Mouse (Mus musculus) stomach, postnatal 0 days (tissue): ENCODE measurements around the gene Hmga1b. TPM values are rescaled to one million over a fixed set of nuclear protein-coding genes. Genes with fewer than 3 reads are reported as not detected.

Experiments used
- ATAC-seq: fragments of 200-750 bp; cut with Nextera tagmentation; 2 replicates; pipeline ENCODE4 v1.8.0; 2017; ENCODE audit not compliant: low FRiP score, low TSS enrichment
- DNase-seq: peaks from one replicate; pipeline ENCODE4 v3.0.0-alpha.2; 2016; ENCODE audit warnings: low spot score
- H3K27ac ChIP-seq: fragments of 300-500 bp; sonication (generic); replicated peaks from 2 replicates; pipeline ENCODE4 v1.5.1; 2014; ENCODE audit warnings: mild to moderate bottlenecking, control low read depth
- H3K27me3 ChIP-seq: fragments of 300-500 bp; sonication (generic); 2 replicates; pipeline ENCODE4 v1.6.1; 2014; ENCODE audit warnings: low read length; ENCODE audit not compliant: control insufficient read depth, insufficient read depth
- H3K36me3 ChIP-seq: fragments of 300-500 bp; sonication (generic); 2 replicates; pipeline ENCODE4 v1.6.1; 2014; ENCODE audit warnings: low read length, mixed read lengths; ENCODE audit not compliant: control insufficient read depth, insufficient read depth
- H3K4me1 ChIP-seq: fragments of 300-500 bp; sonication (generic); replicated peaks from 2 replicates; pipeline ENCODE4 v1.6.1; 2014; ENCODE audit warnings: antibody characterized with exemption; ENCODE audit not compliant: control insufficient read depth, insufficient read depth
- H3K4me2 ChIP-seq: fragments of 300-500 bp; sonication (generic); replicated peaks from 2 replicates; pipeline ENCODE4 v1.6.1; 2014; ENCODE audit warnings: low read depth, mild to moderate bottlenecking, control low read depth, moderate library complexity
- H3K4me3 ChIP-seq: fragments of 300-500 bp; sonication (generic); 2 replicates; pipeline ENCODE4 v1.5.1; 2014; ENCODE audit warnings: low read depth, low read length, control low read depth
- H3K9ac ChIP-seq: fragments of 300-500 bp; sonication (generic); 2 replicates; pipeline ENCODE4 v1.6.1; 2014; ENCODE audit warnings: mild to moderate bottlenecking, low read length, control low read depth, mixed read lengths
- H3K9me3 ChIP-seq: fragments of 300-500 bp; sonication (generic); 2 replicates; pipeline ENCODE4 v1.6.1; 2016; ENCODE audit warnings: low read length; ENCODE audit not compliant: control insufficient read depth
- CTCF ChIP-seq: IDR thresholded peaks from 2 replicates; pipeline ENCODE4 v1.5.1; 2016; ENCODE audit warnings: antibody characterized with exemption, low read depth, mild to moderate bottlenecking, moderate library complexity
- EP300 ChIP-seq: optimal IDR thresholded peaks from 2 replicates; pipeline ENCODE3; 2016; ENCODE audit warnings: antibody characterized with exemption
- WGBS: fragments of 180-500 bp; shearing (Covaris S2); extraction: QIAGEN DNeasy Blood & Tissue Kit; methylation state at CpG from one replicate; pipeline ENCODE4 v1.1.7; 2014; 5-methylcytosine and 5-hydroxymethylcytosine counted together
- polyA plus RNA-seq: library from polyadenylated mRNA; unstranded; fragments of >200 nt; fragmentation: Nextera tagmentation; extraction: Ambion mirVana; gene quantifications from 2 replicates; pipeline ENCODE4 v1.2.1, GENCODE M21; 2015

The Hmga1b gene
- polyA plus RNA-seq, 1 experiment from 2014 or later: 3.0 TPM

DNA sequence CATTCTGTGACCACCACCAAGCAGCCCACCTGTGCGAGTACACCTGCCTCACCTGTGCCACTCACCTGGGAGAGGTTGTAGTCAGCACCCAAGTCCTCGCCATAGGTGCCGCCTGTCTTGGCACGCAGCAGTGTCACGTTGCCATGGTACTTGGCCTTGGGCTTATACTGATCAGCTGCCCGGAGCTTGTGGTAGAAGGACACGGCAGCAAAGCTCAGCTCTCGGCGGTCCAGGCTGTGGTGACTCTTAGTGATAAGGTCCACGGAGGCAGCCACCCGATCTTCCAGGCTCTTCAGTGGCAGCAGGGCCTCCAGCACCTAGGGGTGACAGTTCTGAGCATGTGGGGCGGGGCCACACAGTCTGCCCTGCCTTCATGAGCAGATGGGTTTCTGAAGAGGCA lies 45.4 kb downstream of the Hmga1b start:
- Histone ChIP-seq H3K4me1 (no peaks in the 10 kb centered on the region), H3K27ac (0 out of 2 replicates have a peak overlapping the region, but pooled peaks have one; percentile 24), H3K4me3 (no peak overlapping the region), H3K27me3 (no peaks in the 10 kb centered on the region), H3K36me3 (peaks cover 54% of the 10 kb centered on the region), H3K4me2 (no peak overlapping the region), H3K9ac (no peak overlapping the region), H3K9me3 (no peaks in the 10 kb centered on the region)
- WGBS: 87% methylated on average over 12 of the region's 12 CpGs
- TF ChIP-seq EP300 (no peak), CTCF (no peak)
- DNase-seq: no peak
- no peak for ATAC-seq

DNA sequence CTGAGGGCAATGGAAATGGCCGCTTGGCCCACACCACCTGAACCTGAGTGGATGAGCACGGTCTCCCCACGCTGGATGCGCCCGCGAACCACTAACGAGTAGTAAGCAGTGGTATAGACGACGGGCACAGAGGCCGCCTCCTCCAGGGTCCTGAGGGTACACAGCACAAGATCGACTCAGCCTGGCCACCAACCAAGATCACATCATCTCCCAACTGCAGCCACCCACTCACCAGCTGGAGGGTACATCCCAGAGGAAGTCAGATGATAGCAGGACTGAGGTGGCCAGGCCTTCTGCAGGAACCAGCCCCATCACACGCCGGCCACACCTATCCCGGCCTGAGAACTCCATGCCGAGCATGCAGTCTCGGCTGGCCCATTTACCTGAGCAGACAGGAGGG lies 49.5 kb downstream of the Hmga1b start:
- no peaks in the 10 kb centered on the region for H3K4me1 ChIP-seq
- WGBS: 95% methylated on average over 16 of the region's 16 CpGs
- peaks cover 89% of the 10 kb centered on the region for H3K36me3 ChIP-seq
- H3K9ac ChIP-seq: no peak overlapping the region
- DNase-seq (no peak), ATAC-seq (no peak)
- TF ChIP-seq EP300 (no peak), CTCF (no peak)
- no peaks in the 10 kb centered on the region for H3K9me3 ChIP-seq
- H3K27me3 ChIP-seq: no peaks in the 10 kb centered on the region
- H3K4me2 ChIP-seq: no peak overlapping the region
- no peak overlapping the region for H3K27ac ChIP-seq
- H3K4me3 ChIP-seq: no peak overlapping the region

Other genes starting within 250 kb of the Hmga1b start
- 3.5 and 5.8 TPM in 2 replicates for gene Gcgr, start 232.1 kb upstream of the Hmga1b start, polyA plus RNA-seq
- gene Mcrip1, start 213.1 kb upstream of the Hmga1b start, polyA plus RNA-seq: 113 and 115 TPM in 2 replicates
- gene Ppp1r27, start 211.7 kb upstream of the Hmga1b start, polyA plus RNA-seq: not detected in 2 replicates
- 858 and 892 TPM in 2 replicates for gene P4hb, start 189.5 kb upstream of the Hmga1b start, polyA plus RNA-seq
- gene Arhgdia, start 181.2 kb upstream of the Hmga1b start, polyA plus RNA-seq: 352 and 362 TPM in 2 replicates
- 213 TPM in 2 replicates for gene Alyref, start 164.4 kb upstream of the Hmga1b start, polyA plus RNA-seq
- 121 and 126 TPM in 2 replicates for gene Anapc11, start 164.4 kb upstream of the Hmga1b start, polyA plus RNA-seq
- gene Npb, start 154.3 kb upstream of the Hmga1b start, polyA plus RNA-seq: 20.4 and 20.9 TPM in 2 replicates
- 73.7 and 79.0 TPM in 2 replicates for gene Pcyt2, start 144.9 kb upstream of the Hmga1b start, polyA plus RNA-seq
- gene Sirt7, start 137.6 kb upstream of the Hmga1b start, polyA plus RNA-seq: 36.1 and 42.2 TPM in 2 replicates
- gene Mafg, start 129.2 kb upstream of the Hmga1b start, polyA plus RNA-seq: 21.0 and 21.3 TPM in 2 replicates
- gene Pycr1, start 119.0 kb upstream of the Hmga1b start, polyA plus RNA-seq: 13.9 and 18.4 TPM in 2 replicates
- gene Myadml2, start 114.6 kb upstream of the Hmga1b start, polyA plus RNA-seq: 0.21 TPM in 1 of 2 replicates, not detected in the other
- gene Notum, start 101.6 kb upstream of the Hmga1b start, polyA plus RNA-seq: 1.4 and 2.7 TPM in 2 replicates
- 74.1 and 81.1 TPM in 2 replicates for gene Aspscr1, start 89.8 kb upstream of the Hmga1b start, polyA plus RNA-seq
- 123 and 127 TPM in 2 replicates for gene Cenpx, start 49.1 kb upstream of the Hmga1b start, polyA plus RNA-seq
- 18.7 and 20.4 TPM in 2 replicates for gene Lrrc45, start 48.9 kb upstream of the Hmga1b start, polyA plus RNA-seq
- gene Rac3, start 41.3 kb upstream of the Hmga1b start, polyA plus RNA-seq: 21.9 and 22.1 TPM in 2 replicates
- 56.3 and 58.4 TPM in 2 replicates for gene Dcxr, start 35.5 kb upstream of the Hmga1b start, polyA plus RNA-seq
- gene Cbr2, start 30.7 kb upstream of the Hmga1b start, polyA plus RNA-seq: 129 and 160 TPM in 2 replicates
- 18.1 and 23.2 TPM in 2 replicates for gene Rfng, start 21.4 kb downstream of the Hmga1b start, polyA plus RNA-seq
- 94.5 and 98.6 TPM in 2 replicates for gene Gps1, start 21.5 kb downstream of the Hmga1b start, polyA plus RNA-seq
- 39.8 and 42.4 TPM in 2 replicates for gene Dus1l, start 33.6 kb downstream of the Hmga1b start, polyA plus RNA-seq
- 16.0 and 19.7 TPM in 2 replicates for gene Fasn, start 61.8 kb downstream of the Hmga1b start, polyA plus RNA-seq
- 1.1 and 1.4 TPM in 2 replicates for gene Ccdc57, start 170.1 kb downstream of the Hmga1b start, polyA plus RNA-seq
- 7.2 and 10.0 TPM in 2 replicates for gene Slc16a3, start 185.7 kb downstream of the Hmga1b start, polyA plus RNA-seq
- gene Csnk1d, start 228.5 kb downstream of the Hmga1b start, polyA plus RNA-seq: 60.7 and 63.8 TPM in 2 replicates